Mouse (Mus musculus) testis, adult 2 months (tissue): ENCODE measurements around the gene Tmem178b. TPM values are rescaled to one million over a fixed set of nuclear protein-coding genes. Genes with fewer than 3 reads are reported as not detected.

Source experiments
- H3K27ac ChIP-seq: fragments of 200-500 bp; 2 replicates; pipeline ENCODE4 v1.5.1; 2012; ENCODE audit warnings: low read depth, low read length; ENCODE audit not compliant: control insufficient read depth, insufficient read depth
- H3K27me3 ChIP-seq: fragments of 200-500 bp; 2 replicates; pipeline ENCODE4 v1.6.1; 2012; ENCODE audit warnings: mild to moderate bottlenecking, low read length, moderate library complexity; ENCODE audit not compliant: control insufficient read depth, insufficient read depth
- H3K36me3 ChIP-seq: fragments of 200-500 bp; 2 replicates; pipeline ENCODE4 v1.6.1; 2012; ENCODE audit warnings: mild to moderate bottlenecking, low read length; ENCODE audit not compliant: control insufficient read depth, insufficient read depth
- H3K4me1 ChIP-seq: fragments of 200-500 bp; 2 replicates; pipeline ENCODE4 v1.6.1; 2012; ENCODE audit warnings: low read length; ENCODE audit not compliant: control insufficient read depth, insufficient read depth
- H3K4me3 ChIP-seq: fragments of 200-500 bp; 2 replicates; pipeline ENCODE4 v1.5.1; 2012; ENCODE audit warnings: low read depth, mild to moderate bottlenecking, low read length, moderate library complexity, mixed read lengths; ENCODE audit not compliant: control insufficient read depth
- CTCF ChIP-seq: fragments of 200-500 bp; IDR thresholded peaks from 2 replicates; pipeline ENCODE4 v1.5.1; 2012; ENCODE audit warnings: low read depth, mild to moderate bottlenecking, inconsistent platforms, low read length, moderate library complexity; ENCODE audit not compliant: control insufficient read depth, insufficient read depth, insufficient replicate concordance
- POLR2A ChIP-seq: fragments of 200-500 bp; IDR thresholded peaks from 2 replicates; pipeline ENCODE4 v1.6.1; 2012; ENCODE audit warnings: low read depth, mild to moderate bottlenecking, inconsistent platforms, low read length, moderate library complexity; ENCODE audit not compliant: control insufficient read depth
- polyA plus RNA-seq: library from polyadenylated mRNA; depleted of rRNA; stranded (reverse); fragments of >200 nt; gene quantifications from 2 replicates; pipeline ENCODE4 v1.2.3, GENCODE M21; 2012

The Tmem178b gene
- polyA plus RNA-seq, 1 experiment, result 10.8 TPM

- TF ChIP-seq POLR2A, result no peak
- TF ChIP-seq CTCF, result no peak
Measured at GRCm38 (mm10) chr6:40008166-40008907, 135.3 kb downstream of the Tmem178b start.

GRCm38 (mm10) chr6:40009718-40010117 is 136.6 kb downstream of the Tmem178b start:
- no peaks in the 10 kb centered on the region for H3K36me3 ChIP-seq
- H3K27me3 ChIP-seq, result no peaks in the 10 kb centered on the region
- no peak overlapping the region for H3K4me3 ChIP-seq
- no peak overlapping the region for H3K27ac ChIP-seq
- H3K4me1 ChIP-seq, result no peaks in the 10 kb centered on the region
- TF ChIP-seq POLR2A (no peak), CTCF (no peak)

More at GRCm38 (mm10) chr6:40008166-40008907, 135.3 kb downstream of the Tmem178b start:
- no peaks in the 10 kb centered on the region for H3K27me3 ChIP-seq
- H3K4me3 ChIP-seq, result no peak overlapping the region
- H3K4me1 ChIP-seq, result no peaks in the 10 kb centered on the region
- H3K27ac ChIP-seq, result no peak overlapping the region
- H3K36me3 ChIP-seq, result no peaks in the 10 kb centered on the region

GRCm38 (mm10) chr6:40011066-40011465 is 138.0 kb downstream of the Tmem178b start:
- H3K4me3 ChIP-seq, result no peak overlapping the region
- H3K27me3 ChIP-seq, result no peaks in the 10 kb centered on the region
- H3K36me3 ChIP-seq, result no peaks in the 10 kb centered on the region
- TF ChIP-seq POLR2A (no peak), CTCF (no peak)
- peaks cover under 1% of the 10 kb centered on the region; the same call in 1 of the 2 replicates for H3K4me1 ChIP-seq
- H3K27ac ChIP-seq, result no peak overlapping the region

- peaks cover 2% of the 10 kb centered on the region; the same call in 1 of the 2 replicates for H3K4me1 ChIP-seq
- H3K4me3 ChIP-seq, result no peak overlapping the region
- TF ChIP-seq CTCF (no peak), POLR2A (no peak)
- H3K36me3 ChIP-seq, result no peaks in the 10 kb centered on the region
- no peaks in the 10 kb centered on the region for H3K27me3 ChIP-seq
- no peak overlapping the region for H3K27ac ChIP-seq
Measured at GRCm38 (mm10) chr6:40011609-40012008, 138.5 kb downstream of the Tmem178b start.

GRCm38 (mm10) chr6:40013407-40013806 is 140.3 kb downstream of the Tmem178b start:
- TF ChIP-seq POLR2A (no peak), CTCF (no peak)
- Histone ChIP-seq H3K4me1 (peaks cover 2% of the 10 kb centered on the region; the same call in 1 of the 2 replicates), H3K36me3 (no peaks in the 10 kb centered on the region), H3K27me3 (no peaks in the 10 kb centered on the region), H3K27ac (no peak overlapping the region), H3K4me3 (no peak overlapping the region)

GRCm38 (mm10) chr6:40015185-40015584 is 142.1 kb downstream of the Tmem178b start:
- Histone ChIP-seq H3K36me3 (no peaks in the 10 kb centered on the region), H3K27me3 (no peaks in the 10 kb centered on the region), H3K4me1 (peaks cover 2% of the 10 kb centered on the region; the same call in 1 of the 2 replicates), H3K4me3 (no peak overlapping the region), H3K27ac (no peak overlapping the region)
- no peak for TF ChIP-seq POLR2A
- TF ChIP-seq CTCF, result no peak

- H3K4me3 ChIP-seq, result no peak overlapping the region
- no peak overlapping the region for H3K27ac ChIP-seq
- TF ChIP-seq POLR2A (no peak), CTCF (no peak)
- peaks cover 2% of the 10 kb centered on the region; the same call in 1 of the 2 replicates for H3K4me1 ChIP-seq
- no peaks in the 10 kb centered on the region for H3K27me3 ChIP-seq
- no peaks in the 10 kb centered on the region for H3K36me3 ChIP-seq
Measured at GRCm38 (mm10) chr6:40015711-40016460, 142.8 kb downstream of the Tmem178b start.
